Mouse (Mus musculus) hindbrain, embryonic 16.5 days (tissue): ENCODE measurements around the gene Akap13. TPM values are rescaled to one million over a fixed set of nuclear protein-coding genes. Genes with fewer than 3 reads are reported as not detected.

Experiments
- ATAC-seq: fragments of 200-750 bp; cut with Nextera tagmentation; 2 replicates; pipeline ENCODE4 v1.8.0; 2017; ENCODE audit warnings: moderate TSS enrichment, moderate library complexity
- H3K27ac ChIP-seq: fragments of 300-500 bp; sonication (generic); 2 replicates; pipeline ENCODE4 v1.5.1; 2014; ENCODE audit warnings: low read depth, mild to moderate bottlenecking, control low read depth, low read length, moderate library complexity
- H3K27me3 ChIP-seq: fragments of 300-500 bp; sonication (generic); replicated peaks from 2 replicates; pipeline ENCODE4 v1.6.1; 2014; ENCODE audit warnings: low read length; ENCODE audit not compliant: control insufficient read depth, insufficient read depth
- H3K36me3 ChIP-seq: fragments of 300-500 bp; sonication (generic); 2 replicates; pipeline ENCODE4 v1.6.1; 2014; ENCODE audit warnings: mild to moderate bottlenecking, low read length, moderate library complexity, mixed read lengths; ENCODE audit not compliant: control insufficient read depth, insufficient read depth
- H3K4me1 ChIP-seq: fragments of 300-500 bp; sonication (generic); 2 replicates; pipeline ENCODE4 v1.6.1; 2014; ENCODE audit warnings: low read depth, low read length; ENCODE audit not compliant: control insufficient read depth, insufficient read depth
- H3K4me2 ChIP-seq: fragments of 300-500 bp; sonication (generic); 2 replicates; pipeline ENCODE4 v1.6.1; 2014; ENCODE audit warnings: mild to moderate bottlenecking, low read length, control low read depth, moderate library complexity
- H3K4me3 ChIP-seq: fragments of 300-500 bp; sonication (generic); 2 replicates; pipeline ENCODE4 v1.5.1; 2014; ENCODE audit warnings: mild to moderate bottlenecking, low read length, control low read depth, moderate library complexity
- H3K9ac ChIP-seq: fragments of 300-500 bp; sonication (generic); 2 replicates; pipeline ENCODE4 v1.6.1; 2014; ENCODE audit warnings: low read depth, mild to moderate bottlenecking, control low read depth, low read length, moderate library complexity
- H3K9me3 ChIP-seq: fragments of 300-500 bp; sonication (generic); 2 replicates; pipeline ENCODE4 v1.6.1; 2014; ENCODE audit warnings: mild to moderate bottlenecking, low read length, moderate library complexity; ENCODE audit not compliant: control insufficient read depth
- WGBS: fragments of 180-500 bp; shearing (Covaris S2); extraction: QIAGEN DNeasy Blood & Tissue Kit; methylation state at CpG from one replicate; pipeline ENCODE4 v1.1.7; 2014; 5-methylcytosine and 5-hydroxymethylcytosine counted together
- polyA plus RNA-seq: library from polyadenylated mRNA; unstranded; fragments of >200 nt; fragmentation: Nextera tagmentation; extraction: Ambion mirVana; gene quantifications from 2 replicates; pipeline ENCODE4 v1.2.1, GENCODE M21; 2015

Gene Akap13
- polyA plus RNA-seq, 1 experiment from 2014 or later = 13.0 TPM

- peaks cover 9% of the 10 kb centered on the region for H3K4me1 ChIP-seq
- no peak overlapping the region for H3K4me3 ChIP-seq
- H3K9me3 ChIP-seq = no peaks in the 10 kb centered on the region
- WGBS = 82% methylated on average over 5 of the region's 5 CpGs
- no peaks in the 10 kb centered on the region for H3K36me3 ChIP-seq
- no peak for ATAC-seq
- no peaks in the 10 kb centered on the region for H3K27me3 ChIP-seq
- H3K27ac ChIP-seq = no peak overlapping the region
- no peak overlapping the region; the same call in 1 of the 2 replicates for H3K4me2 ChIP-seq
- H3K9ac ChIP-seq = no peak overlapping the region
Measured at GRCm38 (mm10) chr7:75645156-75645933, 190.0 kb downstream of the Akap13 start.

- Histone ChIP-seq H3K9me3 (no peaks in the 10 kb centered on the region), H3K27me3 (no peaks in the 10 kb centered on the region), H3K4me2 (no peak overlapping the region), H3K9ac (no peak overlapping the region), H3K36me3 (no peaks in the 10 kb centered on the region), H3K27ac (no peak overlapping the region), H3K4me1 (no peaks in the 10 kb centered on the region; the same call in 1 of the 2 replicates), H3K4me3 (no peak overlapping the region)
- 95% methylated on average over 3 of the region's 3 CpGs for WGBS
- ATAC-seq = no peak
Measured at GRCm38 (mm10) chr7:75648051-75648450, 192.7 kb downstream of the Akap13 start.

DNA sequence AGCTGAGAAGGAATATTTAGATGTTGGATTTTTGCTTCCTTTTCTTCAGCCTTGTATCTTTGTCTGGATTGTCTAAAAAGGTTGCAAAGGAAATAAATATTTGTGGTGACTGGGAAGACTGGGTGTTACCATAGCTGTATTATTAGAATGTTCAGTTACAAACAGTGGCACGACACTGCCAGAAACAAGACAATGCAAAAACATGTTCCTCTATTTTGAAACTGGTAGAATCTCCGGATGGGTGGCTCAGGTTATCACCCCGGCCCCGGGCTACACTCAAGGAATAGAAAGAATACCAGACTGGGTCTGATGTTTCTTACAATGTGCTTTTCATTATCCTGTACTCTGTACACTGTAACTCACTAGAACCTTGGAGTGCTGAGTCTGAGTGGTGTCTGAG, 193.6 kb downstream of the Akap13 start:
- Histone ChIP-seq H3K27me3 (no peaks in the 10 kb centered on the region), H3K4me1 (no peaks in the 10 kb centered on the region), H3K9ac (no peak overlapping the region), H3K27ac (no peak overlapping the region), H3K4me2 (no peak overlapping the region), H3K4me3 (no peak overlapping the region), H3K9me3 (no peaks in the 10 kb centered on the region), H3K36me3 (no peaks in the 10 kb centered on the region)
- 84% methylated on average over 4 of the region's 4 CpGs for WGBS
- ATAC-seq = no peak

GRCm38 (mm10) chr7:75649966-75650365, 194.6 kb downstream of the Akap13 start:
- H3K9me3 ChIP-seq = no peaks in the 10 kb centered on the region
- no peak for ATAC-seq
- H3K27me3 ChIP-seq = no peaks in the 10 kb centered on the region
- 84% methylated on average over 1 of the region's 1 CpGs for WGBS
- no peak overlapping the region for H3K4me3 ChIP-seq
- no peak overlapping the region for H3K4me2 ChIP-seq
- no peaks in the 10 kb centered on the region for H3K4me1 ChIP-seq
- H3K27ac ChIP-seq = no peak overlapping the region
- H3K36me3 ChIP-seq = no peaks in the 10 kb centered on the region
- no peak overlapping the region for H3K9ac ChIP-seq

- WGBS = 63% methylated on average over 3 of the region's 3 CpGs
- no peak for ATAC-seq
Measured at GRCm38 (mm10) chr7:75653684-75654317, 198.5 kb downstream of the Akap13 start.

GRCm38 (mm10) chr7:75655180-75656074, 200.1 kb downstream of the Akap13 start:
- 81% methylated on average over 11 of the region's 11 CpGs for WGBS
- H3K27me3 ChIP-seq = no peaks in the 10 kb centered on the region
- ATAC-seq = no peak
- no peak overlapping the region for H3K4me2 ChIP-seq
- H3K9me3 ChIP-seq = no peaks in the 10 kb centered on the region
- H3K27ac ChIP-seq = 0 out of 2 replicates have a peak overlapping the region, but pooled peaks have one; percentile 12
- H3K4me1 ChIP-seq = no peaks in the 10 kb centered on the region
- H3K9ac ChIP-seq = no peak overlapping the region
- H3K36me3 ChIP-seq = no peaks in the 10 kb centered on the region
- H3K4me3 ChIP-seq = no peak overlapping the region

More at GRCm38 (mm10) chr7:75653684-75654317, 198.5 kb downstream of the Akap13 start:
- Histone ChIP-seq H3K27me3 (no peaks in the 10 kb centered on the region), H3K36me3 (no peaks in the 10 kb centered on the region), H3K9me3 (no peaks in the 10 kb centered on the region), H3K9ac (no peak overlapping the region), H3K4me1 (no peaks in the 10 kb centered on the region), H3K4me2 (no peak overlapping the region), H3K4me3 (no peak overlapping the region), H3K27ac (no peak overlapping the region)

DNA sequence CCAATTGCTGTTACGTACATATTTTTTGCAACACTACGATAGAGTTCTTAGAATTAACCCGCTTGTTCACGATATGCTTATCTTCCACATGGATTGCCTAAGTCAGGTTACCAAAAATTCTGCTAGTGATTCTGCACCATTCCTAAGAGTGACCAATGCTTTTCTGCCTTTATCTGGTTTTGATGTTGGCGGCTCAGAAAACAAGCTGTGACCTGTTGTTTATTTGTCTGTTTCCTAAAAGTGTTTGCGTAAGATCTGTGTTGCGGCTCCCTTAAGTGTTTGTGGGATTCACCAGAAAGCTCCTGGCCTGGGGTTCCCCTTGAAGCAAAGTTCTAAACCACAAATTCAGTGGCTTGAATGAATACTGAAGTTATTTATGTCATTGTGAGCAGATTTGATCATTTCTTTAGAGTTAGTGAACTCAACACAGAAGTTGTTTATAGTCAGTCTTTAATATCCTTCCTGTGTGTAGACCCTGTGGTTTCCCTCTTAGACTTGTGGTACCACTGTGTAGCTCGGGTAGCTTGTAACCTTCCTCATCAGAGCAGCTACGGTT, 201.0 kb downstream of the Akap13 start:
- Histone ChIP-seq H3K4me1 (no peaks in the 10 kb centered on the region), H3K4me2 (no peak overlapping the region), H3K4me3 (no peak overlapping the region), H3K36me3 (no peaks in the 10 kb centered on the region), H3K27ac (no peak overlapping the region), H3K27me3 (no peaks in the 10 kb centered on the region), H3K9ac (no peak overlapping the region), H3K9me3 (no peaks in the 10 kb centered on the region)
- 91% methylated on average over 9 of the region's 9 CpGs for WGBS
- ATAC-seq = no peak

DNA sequence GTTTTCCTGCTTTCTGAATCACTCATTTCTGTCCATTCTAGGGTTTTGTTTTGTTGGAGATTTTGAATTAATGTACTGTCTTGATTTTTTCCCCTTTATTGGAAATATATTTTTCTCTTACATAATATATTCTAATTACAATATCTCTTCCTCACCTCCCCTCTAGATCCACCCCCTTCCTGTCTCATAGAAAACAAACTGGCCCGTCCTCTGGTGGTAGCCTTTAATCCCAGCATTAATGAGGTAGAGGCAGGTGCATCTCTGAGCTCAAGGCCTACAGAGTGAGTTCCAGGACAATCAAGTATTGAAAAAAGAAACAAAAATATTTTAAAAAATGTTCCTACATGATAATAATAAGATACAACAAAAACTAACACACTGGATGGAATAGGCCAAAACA, 201.6 kb downstream of the Akap13 start:
- WGBS = 84% methylated on average over 1 of the region's 1 CpGs
- no peaks in the 10 kb centered on the region for H3K36me3 ChIP-seq
- H3K4me2 ChIP-seq = no peak overlapping the region
- H3K9ac ChIP-seq = no peak overlapping the region
- H3K27ac ChIP-seq = no peak overlapping the region
- H3K9me3 ChIP-seq = no peaks in the 10 kb centered on the region
- H3K27me3 ChIP-seq = no peaks in the 10 kb centered on the region
- ATAC-seq = no peak
- no peaks in the 10 kb centered on the region for H3K4me1 ChIP-seq
- no peak overlapping the region for H3K4me3 ChIP-seq
